Mouse (Mus musculus) granulocyte monocyte progenitor cell, adult 5-6 weeks (primary cell): ENCODE results near the gene Dpp9. TPM values are rescaled to one million over a fixed set of nuclear protein-coding genes. Genes with fewer than 3 reads are reported as not detected.
A peak's percentile ranks its signal among the peaks of the same experiment; 100 is the strongest.

Experiments used
- ATAC-seq: replicated peaks from 2 replicates; pipeline ENCODE4 v1.8.0; 2016; ENCODE audit warnings: mild to moderate bottlenecking, moderate TSS enrichment, inconsistent platforms; ENCODE audit not compliant: poor library complexity, severe bottlenecking
- total RNA-seq, 2 experiments: library from RNA; stranded (forward) in 1 of 2; stranded (reverse) in 1 of 2; fragments of 200-712, 200-1000 nt in 1 of 2; fragments of >200 nt in 1 of 2; fragmentation: Nextera tagmentation in 1 of 2; gene quantifications; 2 replicates each; pipeline ENCODE4 v1.2.3; 2014 to 2017

Dpp9 gene
- total RNA-seq, 2 experiments from 2014 or later, result 19.6 to 39.7 TPM

DNA sequence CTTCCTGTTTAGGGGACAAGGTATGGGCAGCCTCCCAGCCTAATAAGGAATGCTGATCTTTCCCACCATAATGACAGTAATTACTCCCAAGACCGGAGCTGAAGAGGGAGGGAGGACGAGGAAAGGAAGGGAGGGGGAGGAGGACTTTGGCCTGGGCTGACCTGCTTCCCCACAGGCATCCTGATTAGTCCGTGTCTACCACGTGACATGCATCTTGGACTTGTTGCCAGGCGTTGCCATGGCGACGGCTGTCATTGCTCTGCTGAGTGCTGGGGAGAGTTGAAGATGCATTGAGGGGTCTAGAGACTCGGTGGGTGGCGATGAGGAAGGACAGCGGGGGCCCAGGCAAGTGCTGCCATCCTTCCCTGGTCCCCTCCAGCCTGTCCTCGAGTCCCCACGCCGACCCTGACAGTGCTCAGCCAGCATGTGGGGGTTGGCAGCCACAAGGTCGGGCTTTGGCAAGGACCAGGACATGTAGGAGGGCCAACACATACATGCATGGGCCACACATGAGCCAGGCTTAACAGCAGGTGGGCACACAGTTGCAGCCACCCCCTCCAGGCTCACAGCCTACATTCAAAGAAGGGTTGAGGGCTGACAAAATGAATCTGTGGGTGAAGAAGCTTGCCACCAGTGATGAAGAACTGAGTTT, 15.2 kb upstream of the Dpp9 start:
- peak; percentile 70 for ATAC-seq

DNA sequence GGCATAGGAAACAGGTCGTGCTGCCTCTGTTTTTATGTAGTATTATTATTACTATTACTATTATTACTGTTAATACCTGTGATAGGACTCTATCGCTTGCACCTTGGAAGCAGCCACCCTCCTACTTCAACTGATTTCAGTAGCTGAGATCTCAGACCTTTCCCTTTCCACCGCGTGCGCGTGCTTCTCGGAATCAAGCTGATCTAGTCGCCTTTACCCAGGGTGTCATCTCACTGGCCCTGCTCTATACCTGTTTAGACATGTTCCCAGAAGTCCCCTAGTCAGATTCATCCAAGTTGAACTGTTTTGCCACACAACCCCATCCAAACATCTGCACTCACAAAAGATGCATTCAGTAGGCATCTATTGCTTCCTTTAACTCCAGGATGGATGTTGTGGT, 14.7 kb upstream of the Dpp9 start:
- no peak for ATAC-seq

DNA sequence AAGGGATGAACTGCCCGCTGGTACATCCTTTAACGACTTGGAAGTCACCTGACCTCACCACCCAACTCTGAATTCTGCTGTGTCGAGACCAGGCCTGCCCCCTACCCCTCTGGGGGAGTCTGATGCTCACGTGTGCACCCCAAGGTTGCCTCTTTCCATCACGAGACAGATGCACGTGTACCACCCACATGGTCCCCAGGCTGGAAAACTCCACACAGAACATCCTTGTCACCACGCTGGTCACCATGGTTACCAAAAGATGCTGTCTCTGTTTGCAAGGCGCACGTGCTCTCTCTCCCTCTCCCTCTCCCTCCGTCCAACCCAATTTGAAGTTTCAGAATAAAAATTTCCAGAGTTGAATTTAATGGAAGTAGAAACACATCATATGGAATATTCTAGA, 11.2 kb upstream of the Dpp9 start:
- no peak for ATAC-seq

DNA sequence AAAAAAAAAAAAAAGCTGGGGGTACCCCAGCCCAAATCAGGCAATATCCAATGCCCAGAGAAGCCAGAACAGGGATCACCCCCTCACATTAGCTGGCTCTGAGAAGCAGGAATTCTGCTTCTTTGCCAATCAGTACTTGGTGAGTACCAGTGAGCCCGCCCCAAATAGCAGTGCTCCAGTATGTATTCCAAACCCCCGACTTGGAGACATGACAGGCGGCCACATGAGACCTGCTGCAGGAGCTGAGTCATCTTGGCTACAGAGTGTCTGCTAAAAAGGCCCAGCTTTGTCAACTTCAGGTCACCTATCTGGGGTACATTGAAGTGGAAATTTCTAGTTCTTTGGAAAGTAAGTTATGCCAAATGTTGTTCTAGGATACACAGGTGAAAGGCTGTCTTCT, 7.9 kb upstream of the Dpp9 start:
- ATAC-seq, result no peak

DNA sequence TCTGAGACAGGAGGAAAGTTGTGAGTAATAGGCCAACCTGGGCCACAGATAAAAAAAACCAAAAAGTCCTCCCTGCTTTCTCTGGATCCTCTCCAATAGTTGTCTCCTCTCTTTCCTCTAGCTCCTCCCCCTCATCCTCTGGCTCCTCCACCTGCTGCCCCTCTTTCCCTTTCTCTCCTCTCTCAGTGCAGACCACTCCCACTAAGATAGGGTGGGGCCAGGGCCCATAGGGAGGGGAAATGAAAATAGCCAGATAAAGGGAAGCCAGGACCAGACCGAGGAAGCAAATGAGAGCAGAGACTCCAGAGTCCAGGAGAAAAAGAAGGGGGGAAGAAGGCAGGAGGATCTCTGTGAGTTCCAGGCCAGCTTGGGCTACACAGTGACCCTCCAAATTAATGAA, 6.2 kb upstream of the Dpp9 start:
- ATAC-seq, result peak; percentile 76

DNA sequence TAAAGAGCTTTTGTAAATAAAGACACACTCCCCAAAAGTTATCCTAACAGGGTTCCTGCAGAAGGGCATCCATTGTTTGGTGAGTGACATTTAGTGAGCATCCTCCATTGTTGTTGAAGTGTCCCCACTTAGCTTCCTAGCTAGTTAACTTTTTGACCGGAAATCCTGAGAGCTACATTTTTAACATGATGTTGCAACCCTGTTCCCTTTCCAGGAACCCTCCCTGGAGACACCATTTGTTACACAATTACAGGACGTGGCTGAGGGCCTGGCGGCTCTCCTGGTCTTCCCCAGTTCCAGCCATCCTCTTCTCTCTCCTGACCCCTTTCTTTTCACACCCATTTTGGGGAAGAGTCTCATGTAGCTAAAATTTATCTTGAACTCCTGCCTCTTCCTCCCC, 1.1 kb upstream of the Dpp9 start:
- peak; percentile 73 for ATAC-seq

DNA sequence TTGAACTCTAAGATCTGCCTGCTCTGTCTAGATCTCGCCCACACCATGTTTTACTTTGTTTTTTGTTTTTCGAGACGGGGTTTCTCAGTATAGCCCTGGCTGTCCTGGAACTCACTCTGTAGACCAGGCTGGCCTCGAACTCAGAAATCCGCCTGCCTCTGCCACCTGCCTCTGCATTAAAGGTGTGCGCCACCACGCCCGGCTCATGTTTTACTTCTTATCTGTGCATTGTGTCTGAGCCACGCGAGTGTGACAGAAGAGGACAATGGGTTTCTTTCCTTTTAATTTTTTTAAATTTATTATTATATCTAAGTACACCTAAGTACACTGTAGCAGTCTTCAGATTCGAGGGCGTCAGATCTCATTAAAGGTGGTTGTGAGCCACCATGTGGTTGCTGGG, 546 bp upstream of the Dpp9 start:
- ATAC-seq, result no peak

DNA sequence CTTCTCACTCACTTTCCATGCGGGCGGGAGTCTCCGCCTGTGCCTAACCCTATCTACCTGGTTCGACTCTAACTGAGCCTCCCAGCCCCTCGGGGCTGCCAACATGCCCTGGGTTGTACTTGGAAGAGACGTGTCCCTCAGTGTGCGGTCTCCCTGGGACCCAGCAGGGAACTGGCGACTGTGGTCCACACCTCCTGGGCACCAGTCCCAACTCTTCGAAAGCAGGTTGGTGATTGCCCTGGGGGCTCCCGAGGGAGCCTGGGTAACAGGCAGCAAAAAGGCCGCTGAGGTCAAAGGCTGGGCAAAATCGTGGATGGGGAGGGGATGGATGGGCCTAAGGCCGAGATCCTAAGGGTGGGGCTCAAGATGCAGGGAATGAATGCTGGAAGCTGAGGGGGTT, 1.0 kb downstream of the Dpp9 start:
- no peak for ATAC-seq

DNA sequence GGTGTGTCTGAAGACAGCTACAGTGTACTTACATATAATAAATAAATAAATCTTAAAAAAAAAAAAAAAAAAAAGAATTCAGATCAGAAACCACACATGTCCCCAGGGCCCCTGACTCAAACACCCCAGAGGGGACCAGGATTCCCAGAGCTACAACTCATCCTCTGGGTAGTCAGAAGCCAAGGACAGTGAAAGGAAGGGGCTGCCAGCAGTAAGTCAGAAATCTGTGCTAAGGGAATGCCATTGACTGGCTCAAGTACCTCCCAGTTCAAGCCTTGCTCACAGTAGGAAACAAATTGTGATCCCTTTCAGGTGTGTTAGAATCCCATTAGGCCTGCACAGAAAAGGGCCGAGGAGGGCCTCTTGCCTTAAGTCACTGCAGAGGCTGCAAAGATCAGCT, 4.5 kb downstream of the Dpp9 start:
- ATAC-seq, result no peak

DNA sequence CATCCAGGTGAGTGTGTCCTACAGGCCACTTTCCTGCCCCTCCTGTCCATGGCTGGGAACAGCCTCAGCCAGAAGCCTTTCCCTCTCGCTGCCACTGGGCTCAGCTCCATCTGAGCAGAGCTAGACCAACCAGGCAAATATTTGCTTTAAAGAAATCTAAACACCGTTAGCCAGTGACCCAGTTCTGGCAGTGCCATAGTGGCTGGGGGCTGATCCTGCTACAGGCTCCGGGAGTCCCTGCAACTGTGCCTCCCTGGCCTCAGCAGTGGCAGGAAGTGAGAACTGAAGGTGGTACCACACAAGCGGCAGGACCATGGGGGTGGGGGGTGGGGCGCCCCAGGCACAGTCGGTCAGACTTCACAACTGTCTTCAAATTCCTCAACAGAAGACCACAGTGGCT, 6.0 kb downstream of the Dpp9 start:
- ATAC-seq, result peak; percentile 72

DNA sequence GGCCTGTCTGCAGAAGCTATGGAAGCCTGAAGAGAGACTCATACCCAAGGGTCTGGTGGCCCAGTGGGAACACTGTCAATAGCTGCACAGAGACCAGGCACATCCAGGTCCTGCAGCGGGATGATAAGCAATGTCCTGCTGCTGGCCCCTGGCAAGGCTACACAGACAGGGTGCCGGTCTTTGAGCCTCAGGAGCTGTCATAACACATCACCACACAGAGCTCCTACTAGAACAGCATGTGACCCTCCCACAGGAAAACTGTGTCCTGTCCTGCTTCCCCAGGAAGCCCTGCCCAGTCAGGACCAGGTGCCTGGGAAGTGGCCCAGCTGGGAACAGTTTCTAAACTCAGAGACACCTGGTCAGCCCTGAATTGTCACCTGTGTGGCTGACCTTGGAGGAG, 7.6 kb downstream of the Dpp9 start:
- ATAC-seq, result no peak

DNA sequence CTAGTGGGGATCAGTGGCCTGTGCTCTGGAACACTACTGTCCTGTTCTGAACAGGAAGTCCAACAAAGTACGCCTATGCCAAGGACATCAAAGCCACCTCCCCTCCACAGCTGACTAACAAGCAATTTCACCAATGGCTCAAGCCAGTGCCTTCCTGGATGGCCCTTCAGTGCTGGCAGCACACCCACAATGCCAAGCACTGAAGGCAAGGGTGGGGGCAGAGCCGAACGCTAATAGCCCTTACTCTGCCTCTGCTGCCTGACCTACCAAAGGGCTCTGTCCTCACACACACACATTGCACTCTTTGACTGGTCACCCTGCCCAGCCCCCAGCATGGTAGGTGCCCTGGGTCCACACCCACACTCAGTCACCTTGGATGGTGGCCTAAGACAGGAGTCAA, 9.9 kb downstream of the Dpp9 start:
- no peak for ATAC-seq

DNA sequence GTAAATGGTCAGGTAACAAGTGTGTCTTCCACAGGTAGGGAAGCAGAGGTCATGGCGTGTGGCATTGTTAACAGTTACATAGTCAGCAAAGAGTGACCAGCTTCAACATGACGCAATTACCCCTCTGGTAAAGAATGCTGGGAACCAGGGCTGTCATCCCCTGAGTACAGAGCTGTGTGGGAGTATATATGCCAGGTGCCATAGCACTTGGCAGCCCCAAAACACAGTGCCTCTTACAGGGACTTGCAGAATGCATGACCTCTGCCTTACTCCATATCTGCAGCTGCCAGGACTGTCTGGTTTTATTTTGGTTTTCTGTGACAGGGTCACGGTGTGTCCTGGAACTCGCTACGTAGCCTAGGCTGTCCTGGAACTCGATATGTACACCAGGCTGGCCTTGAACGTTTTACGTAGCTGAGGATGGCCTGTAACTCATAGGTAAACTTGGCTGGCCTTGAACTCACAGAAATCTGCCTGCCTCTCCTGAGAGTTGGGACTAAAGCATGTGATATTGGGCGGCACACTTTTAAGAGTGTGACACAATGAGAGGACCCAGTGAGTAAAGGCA, 10.7 kb downstream of the Dpp9 start:
- no peak for ATAC-seq

DNA sequence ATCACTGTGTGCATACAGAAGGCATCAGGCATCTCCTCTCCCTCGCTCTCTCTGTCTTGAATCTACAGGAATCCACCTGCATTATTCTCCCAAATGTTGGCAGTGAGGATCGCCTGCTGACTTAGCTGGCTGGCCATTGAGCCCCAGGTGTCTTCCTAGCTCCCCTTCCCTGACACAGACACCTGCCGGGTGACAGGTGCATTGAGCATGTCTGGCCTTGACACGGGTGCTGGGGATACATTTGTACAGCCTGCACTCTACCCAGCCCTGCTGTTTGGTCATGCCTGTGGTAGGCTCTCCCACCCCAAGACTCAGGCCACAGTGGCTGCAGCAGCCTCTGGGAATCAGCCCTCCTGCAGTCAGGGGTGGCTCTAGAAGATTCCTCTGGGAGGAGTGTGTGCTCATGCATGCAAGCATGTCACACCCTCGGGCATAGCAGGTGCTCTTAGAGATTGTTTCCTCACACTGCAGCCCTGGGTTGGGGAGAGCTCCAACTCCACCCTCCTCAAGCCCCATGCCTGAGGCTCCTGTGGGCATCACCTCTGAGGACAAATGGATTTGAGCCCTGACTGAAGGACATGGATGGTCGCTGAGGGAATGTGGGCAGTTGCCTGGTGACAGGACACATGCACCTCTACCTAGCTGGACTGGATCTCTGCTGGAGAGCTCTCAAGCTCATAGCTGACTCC, 11.6 kb downstream of the Dpp9 start:
- ATAC-seq, result no peak

DNA sequence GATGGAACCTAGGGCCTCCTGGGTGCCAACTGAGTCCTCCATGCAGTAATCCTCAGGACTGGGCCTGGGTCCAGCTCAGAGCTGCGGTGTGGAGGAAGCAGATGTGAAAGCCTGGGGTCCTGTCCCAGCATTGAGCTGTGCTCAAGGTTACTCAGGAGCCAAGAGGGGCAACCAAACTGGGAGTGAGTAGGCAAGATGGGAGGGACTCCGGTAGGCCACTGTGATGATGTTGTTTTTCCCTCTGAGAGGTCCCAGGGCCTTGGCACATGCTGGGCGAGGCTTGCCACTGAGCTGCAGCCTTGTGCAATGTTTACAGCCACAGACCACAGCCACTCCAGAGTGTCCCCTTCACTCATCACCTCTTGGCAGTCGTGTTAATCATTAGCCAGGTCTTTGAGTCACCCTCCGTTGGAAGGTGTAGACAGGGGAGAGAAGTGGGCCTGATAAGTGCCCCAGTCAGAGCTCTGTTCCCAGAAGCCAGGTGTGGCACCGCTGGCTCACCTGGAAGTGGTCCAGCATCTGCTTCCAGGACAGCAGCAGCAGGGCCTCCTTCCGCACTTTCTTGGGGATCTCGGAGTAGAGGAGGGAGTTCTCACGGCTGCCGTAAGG, 12.3 kb downstream of the Dpp9 start:
- ATAC-seq, result no peak

DNA sequence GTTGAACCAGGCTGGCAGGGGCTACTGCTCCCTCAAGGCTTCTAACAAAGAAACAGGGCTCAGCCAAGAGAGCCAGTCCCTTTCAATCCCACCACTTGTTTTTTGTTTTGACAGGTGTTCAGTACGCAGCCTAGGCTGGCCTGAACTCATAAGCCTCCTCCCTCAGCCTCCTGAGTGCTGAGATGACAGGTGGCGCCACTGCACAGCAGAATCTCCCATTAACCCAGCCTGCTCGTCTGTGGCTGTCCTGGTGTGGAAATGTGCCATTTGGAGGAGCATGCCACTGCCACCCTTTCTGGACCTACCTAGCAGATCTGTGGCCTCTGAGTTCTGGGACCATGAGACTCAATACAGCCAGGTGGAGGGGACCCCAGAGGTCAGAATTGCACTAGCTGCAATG, 15.0 kb downstream of the Dpp9 start:
- ATAC-seq, result no peak

DNA sequence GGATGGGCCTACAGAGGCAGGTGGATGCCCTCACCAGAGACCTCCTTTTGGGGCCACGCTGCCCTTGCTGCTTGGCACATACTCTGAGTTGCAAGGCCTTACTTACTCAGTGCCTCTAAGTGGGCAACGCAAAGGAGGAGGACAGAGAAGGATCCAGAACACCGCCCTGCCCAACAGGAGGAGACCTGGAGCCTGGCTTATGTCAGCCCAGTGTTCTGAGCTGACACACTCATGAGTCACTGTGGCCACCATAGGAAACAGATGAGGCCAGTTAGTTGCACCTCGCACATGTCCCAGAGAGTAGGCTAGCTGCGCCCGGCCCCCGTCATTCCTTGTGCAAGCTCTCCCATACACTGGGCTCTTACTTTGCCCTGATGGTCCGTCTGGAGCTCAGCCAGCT, 16.2 kb downstream of the Dpp9 start:
- ATAC-seq, result no peak

DNA sequence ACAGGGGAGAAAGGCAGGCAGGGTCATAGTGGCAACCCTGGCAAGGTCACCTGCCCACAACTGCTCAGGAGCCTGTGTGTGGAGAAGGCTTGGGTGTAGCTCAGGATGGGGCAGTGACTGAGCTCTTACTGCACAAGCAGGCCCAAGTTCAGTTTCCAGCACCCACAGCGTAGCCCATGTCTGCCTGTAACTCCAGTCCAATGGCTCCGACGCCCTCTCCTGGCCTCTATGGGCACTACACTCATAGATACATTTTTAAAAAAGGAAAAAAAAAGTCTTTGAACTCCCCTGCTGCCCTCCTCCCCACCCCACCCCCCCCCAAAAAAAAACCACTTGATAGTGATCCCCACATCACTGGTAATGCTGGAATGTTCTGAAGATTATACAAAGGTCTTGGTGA, 17.1 kb downstream of the Dpp9 start:
- 0 out of 2 replicates have a peak, but pooled peaks have one; percentile 18 for ATAC-seq

DNA sequence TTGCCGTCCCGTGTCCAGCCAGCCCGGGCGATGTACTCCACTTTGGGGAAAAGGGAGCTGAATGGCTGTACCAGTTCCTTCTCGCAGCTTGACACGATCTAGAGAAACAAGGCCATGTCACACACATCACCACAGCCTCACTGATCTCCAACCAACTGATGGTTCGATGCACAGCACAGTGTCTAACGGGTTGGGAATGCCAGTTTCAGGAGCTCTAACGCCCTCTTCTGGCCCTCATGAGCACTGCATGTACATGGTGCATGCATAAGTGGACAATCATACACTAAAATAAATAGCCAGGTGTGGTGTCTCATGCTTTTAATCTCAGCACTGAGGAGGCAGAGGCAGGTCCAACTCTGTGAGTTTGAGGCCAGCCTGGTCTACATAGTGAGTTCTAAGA, 18.1 kb downstream of the Dpp9 start:
- no peak for ATAC-seq

DNA sequence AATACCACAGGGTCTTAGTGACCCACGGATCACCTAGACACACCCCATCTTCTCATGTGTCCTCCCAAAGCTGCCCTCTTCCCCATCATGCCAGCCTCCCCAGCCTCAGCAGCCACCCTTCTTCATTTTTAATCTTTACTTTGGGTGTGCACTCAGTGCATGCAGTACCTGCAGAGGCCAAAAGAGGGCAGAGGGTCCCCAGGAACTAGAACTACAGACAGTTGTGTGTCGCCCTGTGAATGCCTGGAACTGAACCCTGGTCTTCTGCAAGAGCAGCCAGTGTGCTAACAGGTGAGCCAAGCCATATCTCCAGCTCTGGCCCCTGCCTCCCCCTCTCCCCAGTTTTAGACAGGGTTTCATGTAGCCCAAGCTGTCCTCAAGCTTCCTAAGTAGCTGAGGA, 21.8 kb downstream of the Dpp9 start:
- peak; percentile 67 for ATAC-seq

DNA sequence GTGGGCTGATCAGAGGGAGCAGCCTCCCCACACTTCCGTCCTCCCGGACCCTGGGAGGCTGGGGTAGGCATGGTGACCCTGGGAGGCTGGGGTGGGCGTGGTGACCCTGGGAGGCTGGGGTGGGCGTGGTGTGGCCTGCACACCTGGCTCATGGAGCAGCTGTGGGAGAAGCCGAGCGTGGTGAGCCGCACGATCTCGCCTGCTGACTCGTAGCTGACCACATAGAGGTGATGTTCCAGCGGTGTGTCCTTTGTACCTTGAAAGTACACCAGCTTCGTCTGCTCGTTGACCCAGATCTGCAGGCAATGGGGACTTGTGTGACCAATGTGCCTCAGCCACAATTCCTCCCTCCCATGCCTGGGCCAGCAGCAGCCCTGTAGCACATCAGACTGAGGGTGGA, 23.9 kb downstream of the Dpp9 start:
- ATAC-seq, result no peak

DNA sequence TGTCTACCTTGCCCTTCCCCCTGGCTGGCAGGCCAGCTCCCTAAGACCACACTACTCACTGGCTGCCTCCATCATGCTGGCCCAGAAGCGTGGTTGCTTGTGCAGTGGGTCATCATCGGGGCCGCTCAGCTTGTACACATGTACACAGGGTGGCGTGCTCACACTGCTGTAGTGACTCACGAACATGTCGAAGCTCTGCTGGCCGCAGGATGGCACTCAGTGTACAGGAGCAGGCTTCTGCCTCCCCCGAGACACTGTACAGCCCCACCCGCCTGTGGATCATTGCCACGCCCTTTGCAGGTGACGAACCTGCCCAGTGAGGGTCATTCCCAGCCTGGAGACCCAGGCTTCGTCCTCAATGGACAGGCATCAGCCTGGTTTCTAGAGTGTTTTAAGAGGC, 24.3 kb downstream of the Dpp9 start:
- no peak for ATAC-seq
